Mouse (Mus musculus): ENCODE data around the gene Wfikkn2.

- no peak for TF ChIP-seq POLR2A (IDR thresholded peaks at IDR 0.05; ENCODE audit: insufficient read depth, low read depth, low read length)
- no peak for TF ChIP-seq CTCF (IDR thresholded peaks at IDR 0.05; ENCODE audit: insufficient read depth, low read depth, low read length)
Observed at GRCm38 (mm10) chr11:94200422-94200821, 45.4 kb downstream of the Wfikkn2 start.

Data from olfactory bulb, adult 2 months (tissue).